Comparison of ENCODE assay signal across 11 mouse cellular contexts in genomic region chr7:45491264-45491663, GRCm38 (mm10). TPM values are rescaled to one million over a fixed set of nuclear protein-coding genes. Genes with fewer than 3 reads are reported as not detected.
DNase-seq lines count a peak whose midpoint lies in the region; ATAC-seq lines count a peak whose summit lies in the region.
"Had no signal": no experiment of that assay in that cellular context is flagged by ENCODE, and none has a peak within 500 bp of the region (broad histone marks: within the 10 kb centered on the region; RNA-seq: fewer than 3 reads in every experiment).

No protein-coding gene starts in this region.

- peak overlapping the region; percentile 74 for H3K27ac ChIP-seq in liver, embryonic 12.5 days

- peak; percentile 75 for DNase-seq in adrenal gland, adult 2 months
- DNase-seq in adrenal gland, adult 18-20 months (ENCODE audit: low spot score in 2 of 2): no peak
- peak; percentile 20 for DNase-seq in 3T3-L1 (ENCODE audit: low read depth, low spot score)
- DNase-seq in left cerebral cortex, adult 8-10 months (ENCODE audit: low spot score in 2 of 2): no peak
- no peak for DNase-seq in cerebellum, postnatal 36 days
- no peak for DNase-seq in frontal cortex, postnatal 10 days (ENCODE audit: low spot score in 2 of 2)
- DNase-seq: right cerebral cortex, postnatal 25 days had no signal

- H3K4me2 ChIP-seq in liver, embryonic 12.5 days: peak overlapping the region; percentile 48

- ATAC-seq in erythroblast, adult 5-6 weeks (replicated peaks; ENCODE audit: low FRiP score, poor library complexity, severe bottlenecking): 0 out of 2 replicates have a peak, but pooled peaks have one; percentile 26
- ATAC-seq in liver, embryonic 12.5 days: peak; percentile 57; the same call in 1 of the 2 replicates

- peaks cover 44% of the 10 kb centered on the region for H3K36me3 ChIP-seq in liver, embryonic 12.5 days

- H3K27me3 ChIP-seq in liver, embryonic 12.5 days (replicated peaks): no peaks in the 10 kb centered on the region

- peak overlapping the region; percentile 22 for H3K9ac ChIP-seq in liver, embryonic 12.5 days

- no peaks in the 10 kb centered on the region for H3K9me3 ChIP-seq in liver, embryonic 12.5 days (replicated peaks)

- peaks cover 76% of the 10 kb centered on the region for H3K4me1 ChIP-seq in liver, embryonic 12.5 days

- H3K4me3 ChIP-seq in liver, embryonic 12.5 days: peak overlapping the region; percentile 18

- 12% methylated on average over 3 of the region's 3 CpGs for WGBS in liver, embryonic 12.5 days (ENCODE audit: insufficient replicate concordance)

RNA-seq across cellular contexts. Expression of gene Dhdh, which starts 2.7 kb away (rescaled TPM):
- total RNA-seq in adrenal gland, adult 2 months (2021): 10 to 100 TPM; 55.4 to 71.1 TPM
- 17.6 and 21.4 TPM in 2 replicates for polyA plus RNA-seq in adrenal gland, adult 2 months (2012; rRNA removed)
- total RNA-seq in adrenal gland, adult 18-20 months (2021): 10 to 100 TPM; 73.2 to 77.2 TPM
- total RNA-seq in erythroblast, adult 5-6 weeks (2015; ENCODE audit: low replicate concordance): 3.3 TPM in 2 replicates
- total RNA-seq in erythroblast, adult 5-6 weeks (2017; ENCODE audit: low replicate concordance): 2.1 and 2.3 TPM in 2 replicates
- 2.8 and 3.1 TPM in 2 replicates for polyA plus RNA-seq in liver, embryonic 12.5 days (2016; fragmentation: Nextera tagmentation; extraction: Ambion mirVana)
- 1 to 10 TPM; 5.9 to 7.0 (median 6.3) TPM for total RNA-seq in left cerebral cortex, adult 8-10 months (2022)

RNA-seq across cellular contexts. Expression of gene Gm45808, which starts 4.7 kb away (rescaled TPM):
- total RNA-seq in adrenal gland, adult 2 months (2021): 10 to 100 TPM in 1 of 2 experiments, 1 to 10 TPM in 1; 2.2 to 33.5 TPM
- 0.45 TPM in 1 of 2 replicates, not detected in the other for polyA plus RNA-seq in adrenal gland, adult 2 months (2012; rRNA removed)
- 10 to 100 TPM; 42.8 to 43.4 TPM for total RNA-seq in adrenal gland, adult 18-20 months (2021)
- not detected in 2 replicates for total RNA-seq in erythroblast, adult 5-6 weeks (2015; ENCODE audit: low replicate concordance)
- total RNA-seq in erythroblast, adult 5-6 weeks (2017; ENCODE audit: low replicate concordance): not detected in 2 replicates
- polyA plus RNA-seq in liver, embryonic 12.5 days (2016; fragmentation: Nextera tagmentation; extraction: Ambion mirVana): not detected in 2 replicates
- 1 to 10 TPM in 3 of 4 experiments, not detected in 1; 1.9 to 3.2 (median 2.9) TPM for total RNA-seq in left cerebral cortex, adult 8-10 months (2022)
- polyA plus RNA-seq: C2C12; limb, embryonic 11.5 days had no signal

RNA-seq across cellular contexts. Expression of gene Tulp2, which starts 9.6 kb away (rescaled TPM):
- total RNA-seq in adrenal gland, adult 2 months (2021): under 1 TPM; 0.41 to 0.75 TPM
- 0.44 and 0.64 TPM in 2 replicates for polyA plus RNA-seq in adrenal gland, adult 2 months (2012; rRNA removed)
- 1 to 10 TPM in 1 of 2 experiments, under 1 TPM in 1; 0.66 to 2.6 TPM for total RNA-seq in adrenal gland, adult 18-20 months (2021)
- not detected in 2 replicates for total RNA-seq in erythroblast, adult 5-6 weeks (2015; ENCODE audit: low replicate concordance)
- 0.42 TPM in 1 of 2 replicates, not detected in the other for total RNA-seq in erythroblast, adult 5-6 weeks (2017; ENCODE audit: low replicate concordance)
- polyA plus RNA-seq in liver, embryonic 12.5 days (2016; fragmentation: Nextera tagmentation; extraction: Ambion mirVana): 1.9 and 2.0 TPM in 2 replicates
- not detected for total RNA-seq in left cerebral cortex, adult 8-10 months (2022)
- polyA plus RNA-seq: C2C12 had no signal

RNA-seq across cellular contexts. Expression of gene Nucb1, which starts 18.9 kb away (rescaled TPM):
- 100 to 1,000 TPM; 280 to 286 TPM for total RNA-seq in adrenal gland, adult 2 months (2021)
- polyA plus RNA-seq in adrenal gland, adult 2 months (2012; rRNA removed): 594 and 643 TPM in 2 replicates
- total RNA-seq in adrenal gland, adult 18-20 months (2021): 100 to 1,000 TPM; 272 to 283 TPM
- total RNA-seq in erythroblast, adult 5-6 weeks (2015; ENCODE audit: low replicate concordance): 83.0 and 88.6 TPM in 2 replicates
- 487 and 671 TPM in 2 replicates for total RNA-seq in erythroblast, adult 5-6 weeks (2017; ENCODE audit: low replicate concordance)
- 140 and 146 TPM in 2 replicates for polyA plus RNA-seq in liver, embryonic 12.5 days (2016; fragmentation: Nextera tagmentation; extraction: Ambion mirVana)
- total RNA-seq in left cerebral cortex, adult 8-10 months (2022): 100 to 1,000 TPM in 3 of 4 experiments, 10 to 100 TPM in 1; 97.8 to 121 (median 110) TPM

RNA-seq across cellular contexts. Expression of gene Bax, which starts 24.6 kb away (rescaled TPM):
- total RNA-seq in adrenal gland, adult 2 months (2021): 10 to 100 TPM; 52.5 to 60.6 TPM
- polyA plus RNA-seq in adrenal gland, adult 2 months (2012; rRNA removed): 148 and 158 TPM in 2 replicates
- total RNA-seq in adrenal gland, adult 18-20 months (2021): 10 to 100 TPM; 58.2 to 64.3 TPM
- total RNA-seq in erythroblast, adult 5-6 weeks (2015; ENCODE audit: low replicate concordance): 8.6 and 12.7 TPM in 2 replicates
- 9.7 and 11.8 TPM in 2 replicates for total RNA-seq in erythroblast, adult 5-6 weeks (2017; ENCODE audit: low replicate concordance)
- polyA plus RNA-seq in liver, embryonic 12.5 days (2016; fragmentation: Nextera tagmentation; extraction: Ambion mirVana): 147 and 155 TPM in 2 replicates
- total RNA-seq in left cerebral cortex, adult 8-10 months (2022): 10 to 100 TPM; 57.8 to 78.7 (median 67.0) TPM

Comparison
In these comparisons a context has a peak if more than half of its experiments do, and no peak if none do; other contexts are left out.
1. DNase-seq: peak in adrenal gland, adult 2 months (single experiment) and 3T3-L1 (single experiment); none in adrenal gland, adult 18-20 months (0 of 2), left cerebral cortex, adult 8-10 months (0 of 2), cerebellum, postnatal 36 days (0 of 2) and frontal cortex, postnatal 10 days (0 of 2).
2. RNA of gene Dhdh, which starts 2.7 kb away (total RNA-seq): 73.2 to 77.2 TPM in adrenal gland, adult 18-20 months and 55.4 to 71.1 TPM in adrenal gland, adult 2 months; 5.9 to 7.0 TPM in left cerebral cortex, adult 8-10 months and 2.1 to 3.3 TPM in erythroblast, adult 5-6 weeks; every median in the first group is over 4 times any median in the second.